Mouse (Mus musculus): ENCODE data around the gene Gnai2. TPM values are rescaled to one million over a fixed set of nuclear protein-coding genes. Genes with fewer than 3 reads are reported as not detected.

The Gnai2 gene
- total and polyA plus RNA-seq, 2 experiments from 2014 or later, result 295 to 472 TPM

DNA sequence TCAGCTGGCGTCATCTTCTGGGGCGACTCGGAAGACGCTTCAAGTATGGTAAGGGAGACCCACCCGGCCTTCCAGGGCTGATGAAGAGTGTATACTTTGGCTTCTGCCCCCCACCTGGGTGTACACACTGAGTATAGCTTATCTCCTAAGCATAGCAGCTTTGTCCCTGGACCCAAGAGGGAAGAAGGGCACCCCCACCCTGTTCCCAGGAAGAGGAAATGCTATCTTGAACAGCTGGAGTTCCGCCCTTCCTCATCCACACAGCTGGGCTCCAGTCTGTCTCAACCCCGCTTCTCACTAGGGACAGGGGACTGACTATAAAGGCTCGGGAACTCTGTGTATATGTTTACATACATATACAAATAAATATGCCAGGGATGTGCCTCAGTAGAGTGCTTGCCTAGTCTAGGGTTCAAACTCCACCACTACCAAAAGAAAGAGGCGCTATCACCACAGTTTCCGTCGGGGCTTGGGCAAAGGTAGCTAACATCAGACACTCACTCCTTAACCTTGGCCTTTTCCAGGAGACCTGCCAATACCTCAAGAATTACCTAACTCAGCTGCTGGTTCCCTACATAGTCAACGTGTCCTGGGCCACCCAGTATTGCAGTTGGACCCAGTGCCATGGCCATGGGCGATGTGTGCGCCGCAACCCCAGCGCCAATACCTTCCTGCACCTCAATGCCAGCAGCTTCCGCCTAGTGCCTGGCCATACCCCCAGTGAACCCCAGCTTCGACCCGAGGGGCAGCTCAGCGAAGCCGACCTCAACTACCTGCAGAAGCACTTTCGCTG is 63.4 kb downstream of the Gnai2 start:
- no peak for ATAC-seq (ENCODE audit: insufficient read depth, low read depth)
- Histone ChIP-seq H3K9me3 (replicated peaks; ENCODE audit: control insufficient read depth, low read length) (no peaks in the 10 kb centered on the region), H3K27ac (ENCODE audit: low read depth) (peak overlapping the region; percentile 56), H3K36me3 (replicated peaks; ENCODE audit: control insufficient read depth, insufficient read depth, low read length) (peaks cover 27% of the 10 kb centered on the region), H3K9ac (replicated peaks; ENCODE audit: low read depth, low read length) (no peak overlapping the region; the same call in 1 of the 2 replicates), H3K4me3 (ENCODE audit: low read depth, low read length) (peak overlapping the region; percentile 76), H3K27me3 (ENCODE audit: control insufficient read depth, insufficient read depth, low read length) (no peaks in the 10 kb centered on the region), H3K4me2 (ENCODE audit: low read depth, low read length) (peak overlapping the region; percentile 76), H3K4me1 (ENCODE audit: control insufficient read depth, insufficient read depth) (peaks cover 25% of the 10 kb centered on the region)
- no peak for TF ChIP-seq EP300 (IDR thresholded peaks at IDR 0.05; ENCODE audit: low read depth)
- TF ChIP-seq CTCF (IDR thresholded peaks at IDR 0.05; ENCODE audit: low read depth), result no peak
- DNase-seq (ENCODE audit: low spot score), result no peak
- 82% methylated on average over 22 of the region's 22 CpGs for WGBS

DNA sequence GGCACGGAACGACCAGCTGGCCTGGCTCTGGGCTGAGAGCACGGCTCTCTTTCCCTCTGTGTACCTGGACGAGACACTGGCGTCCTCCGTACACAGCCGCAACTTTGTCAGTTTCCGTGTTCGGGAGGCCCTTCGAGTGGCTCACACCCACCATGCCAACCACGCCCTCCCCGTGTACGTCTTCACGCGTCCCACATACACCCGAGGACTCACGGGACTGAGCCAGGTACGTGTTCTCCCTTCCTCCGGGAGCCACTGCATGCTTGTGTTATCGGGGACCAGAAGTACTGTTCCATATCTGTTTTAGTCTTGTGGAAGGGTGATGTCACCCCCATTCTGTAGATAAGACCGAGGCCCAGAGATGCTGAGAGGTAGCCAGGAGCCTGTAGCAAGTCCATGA is 64.3 kb downstream of the Gnai2 start:
- Histone ChIP-seq H3K4me2 (ENCODE audit: low read depth, low read length) (peak overlapping the region; percentile 76), H3K4me3 (ENCODE audit: low read depth, low read length) (peak overlapping the region; percentile 76), H3K27ac (ENCODE audit: low read depth) (peak overlapping the region; percentile 56; the same call in 1 of the 2 replicates), H3K9me3 (replicated peaks; ENCODE audit: control insufficient read depth, low read length) (no peaks in the 10 kb centered on the region), H3K27me3 (ENCODE audit: control insufficient read depth, insufficient read depth, low read length) (no peaks in the 10 kb centered on the region), H3K36me3 (replicated peaks; ENCODE audit: control insufficient read depth, insufficient read depth, low read length) (peaks cover 27% of the 10 kb centered on the region), H3K4me1 (ENCODE audit: control insufficient read depth, insufficient read depth) (peaks cover 21% of the 10 kb centered on the region), H3K9ac (replicated peaks; ENCODE audit: low read depth, low read length) (no peak overlapping the region)
- ATAC-seq (ENCODE audit: insufficient read depth, low read depth), result no peak
- no peak for DNase-seq (ENCODE audit: low spot score)
- 33% methylated on average over 21 of the region's 21 CpGs for WGBS
- TF ChIP-seq CTCF (IDR thresholded peaks at IDR 0.05; ENCODE audit: low read depth) (no peak), EP300 (IDR thresholded peaks at IDR 0.05; ENCODE audit: low read depth) (no peak)

DNA sequence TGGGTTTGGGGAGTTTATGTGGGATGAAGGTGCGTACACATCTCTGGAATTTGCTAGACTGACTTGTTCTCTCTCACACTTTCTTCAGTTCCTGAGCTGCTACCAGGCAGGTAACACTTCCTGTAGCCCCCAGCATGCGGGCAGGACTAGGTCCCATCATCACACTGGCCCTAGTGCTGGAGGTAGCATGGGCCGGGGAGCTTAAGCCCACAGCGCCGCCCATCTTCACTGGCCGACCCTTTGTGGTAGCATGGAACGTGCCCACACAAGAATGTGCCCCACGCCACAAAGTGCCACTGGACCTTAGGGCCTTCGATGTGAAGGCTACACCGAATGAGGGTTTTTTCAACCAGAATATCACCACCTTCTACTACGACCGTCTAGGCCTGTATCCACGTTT is 65.2 kb downstream of the Gnai2 start:
- no peak for ATAC-seq (ENCODE audit: insufficient read depth, low read depth)
- H3K4me3 ChIP-seq (ENCODE audit: low read depth, low read length), result peak overlapping the region; percentile 76
- peaks cover 21% of the 10 kb centered on the region for H3K4me1 ChIP-seq (ENCODE audit: control insufficient read depth, insufficient read depth)
- no peaks in the 10 kb centered on the region for H3K9me3 ChIP-seq (replicated peaks; ENCODE audit: control insufficient read depth, low read length)
- H3K4me2 ChIP-seq (ENCODE audit: low read depth, low read length), result peak overlapping the region; percentile 76
- H3K9ac ChIP-seq (replicated peaks; ENCODE audit: low read depth, low read length), result peak overlapping the region; percentile 77
- H3K27ac ChIP-seq (ENCODE audit: low read depth), result peak overlapping the region; percentile 90
- peaks cover 27% of the 10 kb centered on the region for H3K36me3 ChIP-seq (replicated peaks; ENCODE audit: control insufficient read depth, insufficient read depth, low read length)
- DNase-seq (ENCODE audit: low spot score), result no peak
- TF ChIP-seq CTCF (IDR thresholded peaks at IDR 0.05; ENCODE audit: low read depth), result no peak; the same call in 1 of the 2 replicates
- no peak for TF ChIP-seq EP300 (IDR thresholded peaks at IDR 0.05; ENCODE audit: low read depth)
- WGBS, result 52% methylated on average over 13 of the region's 13 CpGs
- no peaks in the 10 kb centered on the region for H3K27me3 ChIP-seq (ENCODE audit: control insufficient read depth, insufficient read depth, low read length)

DNA sequence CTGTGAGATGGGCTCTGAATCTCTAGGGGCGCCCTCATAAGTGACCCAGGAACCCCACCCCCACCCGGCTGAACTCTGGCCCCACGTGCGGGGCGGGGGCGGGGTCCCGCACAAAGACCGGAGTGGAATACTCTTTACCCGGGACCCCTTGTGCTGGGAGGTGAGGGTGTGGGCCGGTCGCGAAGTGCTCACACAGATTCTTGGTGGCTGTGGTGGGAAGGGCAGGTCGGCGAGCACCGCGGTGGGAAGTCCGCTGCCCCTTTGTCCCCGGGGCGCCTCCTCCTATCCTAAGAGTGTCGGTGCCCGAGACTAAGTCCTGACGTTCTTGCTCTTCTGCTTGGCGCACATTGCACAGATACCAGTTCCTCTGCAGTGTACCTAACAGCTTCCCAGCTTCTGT is 65.9 kb downstream of the Gnai2 start:
- Histone ChIP-seq H3K27ac (ENCODE audit: low read depth) (peak overlapping the region; percentile 90), H3K4me1 (ENCODE audit: control insufficient read depth, insufficient read depth) (peaks cover 21% of the 10 kb centered on the region), H3K27me3 (ENCODE audit: control insufficient read depth, insufficient read depth, low read length) (no peaks in the 10 kb centered on the region), H3K4me2 (ENCODE audit: low read depth, low read length) (peak overlapping the region; percentile 76), H3K9me3 (replicated peaks; ENCODE audit: control insufficient read depth, low read length) (no peaks in the 10 kb centered on the region), H3K4me3 (ENCODE audit: low read depth, low read length) (peak overlapping the region; percentile 76), H3K36me3 (replicated peaks; ENCODE audit: control insufficient read depth, insufficient read depth, low read length) (peaks cover 27% of the 10 kb centered on the region), H3K9ac (replicated peaks; ENCODE audit: low read depth, low read length) (peak overlapping the region; percentile 77)
- WGBS, result 1% methylated on average over 22 of the region's 23 CpGs
- peak; percentile 24 for ATAC-seq (ENCODE audit: insufficient read depth, low read depth)
- DNase-seq (ENCODE audit: low spot score), result no peak
- TF ChIP-seq CTCF (IDR thresholded peaks at IDR 0.05; ENCODE audit: low read depth) (no peak), EP300 (IDR thresholded peaks at IDR 0.05; ENCODE audit: low read depth) (no peak)

DNA sequence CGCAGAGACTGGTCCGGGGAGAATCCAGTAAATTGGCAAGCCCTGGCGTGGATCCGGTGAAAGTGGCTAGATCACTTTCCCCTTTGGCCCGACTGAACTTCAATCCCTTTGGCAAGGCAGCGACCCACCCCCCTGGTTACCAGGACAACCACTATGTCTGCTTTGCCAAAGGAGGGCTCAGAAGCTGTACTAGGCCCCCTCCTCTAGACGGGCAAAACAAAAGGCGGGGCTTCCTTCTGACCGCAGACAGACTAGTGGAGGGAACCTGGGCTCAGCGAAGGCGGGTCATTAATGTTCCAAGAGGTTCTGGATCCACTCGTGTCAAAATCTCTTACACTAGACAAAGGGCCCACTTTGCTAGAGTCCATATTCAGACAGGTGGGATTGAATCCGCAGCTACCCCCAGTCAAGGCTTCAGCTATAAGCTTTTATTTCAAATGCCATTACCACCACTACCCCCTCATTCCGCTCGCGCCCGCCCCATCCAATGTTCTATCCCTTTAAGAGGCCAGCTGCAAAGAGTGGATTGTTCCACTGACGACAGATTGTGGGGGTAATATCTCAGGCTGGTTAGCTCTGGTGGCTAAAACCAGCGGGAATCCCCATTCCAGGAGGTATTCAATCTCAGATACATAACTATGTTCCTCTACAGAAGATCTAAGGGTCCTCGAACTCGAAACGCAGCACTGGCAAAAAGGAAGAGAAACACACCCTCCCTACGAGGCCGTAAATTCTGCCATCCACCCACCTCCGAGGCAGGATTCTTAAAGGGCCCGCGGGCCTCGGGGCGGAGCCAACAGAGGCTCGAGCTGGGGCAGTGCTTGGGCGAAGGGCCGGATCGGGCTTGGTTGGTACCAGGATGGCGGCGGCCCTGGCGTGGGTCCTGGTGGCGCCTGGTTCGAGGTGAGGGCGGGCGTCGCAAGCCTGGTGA is 66.6 kb downstream of the Gnai2 start:
- H3K4me3 ChIP-seq (ENCODE audit: low read depth, low read length), result peak overlapping the region; percentile 76
- DNase-seq (ENCODE audit: low spot score), result peak; percentile 85
- H3K4me1 ChIP-seq (ENCODE audit: control insufficient read depth, insufficient read depth), result peaks cover 28% of the 10 kb centered on the region
- peak overlapping the region; percentile 90 for H3K27ac ChIP-seq (ENCODE audit: low read depth)
- H3K9me3 ChIP-seq (replicated peaks; ENCODE audit: control insufficient read depth, low read length), result no peaks in the 10 kb centered on the region
- TF ChIP-seq EP300 (IDR thresholded peaks at IDR 0.05; ENCODE audit: low read depth), result peak; percentile 95
- TF ChIP-seq CTCF (IDR thresholded peaks at IDR 0.05; ENCODE audit: low read depth), result no peak
- no peaks in the 10 kb centered on the region for H3K27me3 ChIP-seq (ENCODE audit: control insufficient read depth, insufficient read depth, low read length)
- ATAC-seq (ENCODE audit: insufficient read depth, low read depth), result peak; percentile 79
- WGBS, result 2% methylated on average over 41 of the region's 41 CpGs
- peak overlapping the region; percentile 76 for H3K4me2 ChIP-seq (ENCODE audit: low read depth, low read length)
- peaks cover 27% of the 10 kb centered on the region for H3K36me3 ChIP-seq (replicated peaks; ENCODE audit: control insufficient read depth, insufficient read depth, low read length)
- peak overlapping the region; percentile 77 for H3K9ac ChIP-seq (replicated peaks; ENCODE audit: low read depth, low read length)
